Mouse (Mus musculus) myocyte (in vitro differentiated cells): ENCODE measurements around the gene AC140267.1. TPM values are rescaled to one million over a fixed set of nuclear protein-coding genes. Genes with fewer than 3 reads are reported as not detected.

Experiments used
- H3K27me3 ChIP-seq: one replicate; pipeline ENCODE4 v1.6.1; 2011; ENCODE audit not compliant: control insufficient read depth, insufficient read depth, insufficient read length
- H3K36me3 ChIP-seq: one replicate; pipeline ENCODE4 v1.6.1; 2011; ENCODE audit not compliant: control insufficient read depth, insufficient read depth
- H3K4me2 ChIP-seq: one replicate; pipeline ENCODE4 v1.6.1; 2011; ENCODE audit warnings: low read depth, control low read depth
- H3K4me3 ChIP-seq: one replicate; pipeline ENCODE4 v1.5.1; 2011; ENCODE audit warnings: mild to moderate bottlenecking, control low read depth, moderate library complexity
- H3K79me2 ChIP-seq: one replicate; pipeline ENCODE4 v1.6.1; 2011; ENCODE audit not compliant: control insufficient read depth, insufficient read depth
- H3ac ChIP-seq: one replicate; pipeline ENCODE4 v1.6.1; 2011; ENCODE audit not compliant: control insufficient read depth, insufficient read length
- CEBPB ChIP-seq: IDR thresholded peaks from 2 replicates; pipeline ENCODE4 v1.6.1; 2011; ENCODE audit warnings: mild to moderate bottlenecking, moderate library complexity; ENCODE audit not compliant: poor library complexity, insufficient read depth, severe bottlenecking
- E2F4 ChIP-seq: IDR thresholded peaks from one replicate; pipeline ENCODE4 v1.6.1; 2011; ENCODE audit warnings: mild to moderate bottlenecking, control low read depth, moderate library complexity; ENCODE audit not compliant: insufficient read depth
- MAX ChIP-seq: IDR thresholded peaks from one replicate; pipeline ENCODE4 v1.6.1; 2011; ENCODE audit warnings: low read depth, mild to moderate bottlenecking, control low read depth
- MYOD1 ChIP-seq, 3 experiments: IDR thresholded peaks; one replicate each; pipeline ENCODE4 v1.6.1; 2011; ENCODE audit warnings: control low read depth in 2 of 3, low read depth in 2 of 3, mild to moderate bottlenecking in 2 of 3, moderate library complexity in 1 of 3; ENCODE audit not compliant: insufficient read length in 2 of 3, control insufficient read depth in 1 of 3
- MYOG ChIP-seq, 3 experiments: IDR thresholded peaks; one replicate each; pipeline ENCODE4 v1.6.1; 2011; ENCODE audit warnings: control low read depth in 2 of 3, low read depth in 2 of 3, mild to moderate bottlenecking in 2 of 3; ENCODE audit not compliant: insufficient read length in 2 of 3, control insufficient read depth in 1 of 3, insufficient read depth in 1 of 3
- POLR2A ChIP-seq: IDR thresholded peaks from one replicate; pipeline ENCODE4 v1.6.1; 2011; ENCODE audit warnings: low read depth, mild to moderate bottlenecking, control low read depth, moderate library complexity; ENCODE audit not compliant: insufficient read length
- POLR2AphosphoS2 ChIP-seq: IDR thresholded peaks from one replicate; pipeline ENCODE4 v1.6.1; 2011; ENCODE audit warnings: low read depth, control low read depth; ENCODE audit not compliant: insufficient read length
- REST ChIP-seq: IDR thresholded peaks from one replicate; pipeline ENCODE4 v1.6.1; 2011; ENCODE audit warnings: mild to moderate bottlenecking, control low read depth, moderate library complexity; ENCODE audit not compliant: insufficient read depth, insufficient read length
- SRF ChIP-seq: IDR thresholded peaks from one replicate; pipeline ENCODE4 v1.6.1; 2011; ENCODE audit warnings: low read depth; ENCODE audit not compliant: control insufficient read depth, insufficient read length
- TCF12 ChIP-seq: IDR thresholded peaks from one replicate; pipeline ENCODE4 v1.6.1; 2011; ENCODE audit warnings: mild to moderate bottlenecking, control low read depth; ENCODE audit not compliant: poor library complexity, insufficient read depth, severe bottlenecking
- TCF3 ChIP-seq: IDR thresholded peaks from one replicate; pipeline ENCODE4 v1.6.1; 2011; ENCODE audit warnings: low read depth, control low read depth; ENCODE audit not compliant: insufficient read length
- USF1 ChIP-seq: IDR thresholded peaks from one replicate; pipeline ENCODE4 v1.6.1; 2011; ENCODE audit warnings: low read depth, mild to moderate bottlenecking, control low read depth, moderate library complexity
- polyA plus RNA-seq: library from polyadenylated mRNA; unstranded; fragments of >200 nt; fragmentation: generic; extraction: Trizol; gene quantifications from one replicate; pipeline ENCODE4 v1.2.1, GENCODE M21; 2012; ENCODE audit warnings: missing spikeins

The AC140267.1 gene
- polyA plus RNA-seq, 1 experiment, result not detected

DNA sequence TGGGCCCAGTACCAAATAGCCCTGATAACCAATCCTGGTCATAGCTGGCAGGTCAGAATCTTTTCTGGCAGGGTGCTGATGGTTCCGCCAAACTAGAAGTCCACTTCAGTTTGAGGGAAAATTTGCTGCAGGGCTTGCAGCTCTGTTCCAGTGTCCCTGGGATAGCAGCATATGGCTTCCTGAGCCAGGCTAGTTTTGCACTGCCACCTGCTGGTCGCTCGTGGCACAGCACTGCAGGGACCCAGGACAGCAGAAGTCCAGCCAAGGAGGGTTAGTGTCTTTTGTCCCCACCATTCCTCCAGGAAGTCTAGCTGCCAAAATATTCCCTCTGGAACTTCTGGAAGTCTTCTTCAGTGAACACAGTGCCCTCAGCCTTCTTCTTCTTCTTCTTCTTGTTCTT lies 25.0 kb downstream of the AC140267.1 start:
- Histone ChIP-seq H3K4me2 (no peak overlapping the region), H3K79me2 (peaks cover 41% of the 10 kb centered on the region), H3K36me3 (peaks cover 32% of the 10 kb centered on the region), H3K4me3 (no peak overlapping the region), H3ac (no peak overlapping the region), H3K27me3 (no peaks in the 10 kb centered on the region)
- TF ChIP-seq POLR2AphosphoS2 (peak; percentile 93), MYOG (IDR thresholded peaks at IDR 0.05; ENCODE audit: control insufficient read depth in 1 of 3, insufficient read depth in 1 of 3, insufficient read length in 2 of 3, low read depth in 2 of 3) (peak in 1 of 3 experiments; percentile 48), TCF3 (no peak), MAX (no peak), CEBPB (no peak), TCF12 (no peak), MYOD1 (IDR thresholded peaks at IDR 0.05; ENCODE audit: control insufficient read depth in 1 of 3, insufficient read length in 2 of 3, low read depth in 2 of 3) (peak in 1 of 3 experiments; percentile 28), SRF (no peak), POLR2A (peak; percentile 37), E2F4 (no peak), USF1 (no peak), REST (no peak)

DNA sequence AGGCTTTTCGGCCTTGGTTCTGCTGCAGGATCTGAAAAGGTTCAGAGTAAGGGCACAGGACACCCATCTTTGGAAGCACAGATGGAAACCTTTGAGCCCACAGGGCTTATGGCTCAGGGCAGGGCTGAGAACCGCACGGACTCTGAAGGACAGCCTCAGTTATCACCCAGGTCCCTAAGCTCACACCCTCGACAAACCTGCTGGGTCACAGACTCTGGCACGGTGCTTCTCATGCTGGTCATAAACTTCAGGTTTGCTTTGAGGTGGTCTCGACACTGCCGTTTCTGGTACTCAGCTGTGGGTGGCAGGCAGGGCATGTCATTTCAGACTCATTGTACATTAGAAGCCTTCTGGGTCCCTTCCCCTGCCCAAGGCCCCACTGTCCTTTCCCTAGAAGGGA lies 25.5 kb downstream of the AC140267.1 start:
- no peak overlapping the region for H3ac ChIP-seq
- H3K4me2 ChIP-seq, result no peak overlapping the region
- no peaks in the 10 kb centered on the region for H3K27me3 ChIP-seq
- H3K4me3 ChIP-seq, result no peak overlapping the region
- TF ChIP-seq TCF12 (no peak), POLR2AphosphoS2 (peak; percentile 48)
- H3K36me3 ChIP-seq, result peaks cover 30% of the 10 kb centered on the region
- H3K79me2 ChIP-seq, result peaks cover 38% of the 10 kb centered on the region

DNA sequence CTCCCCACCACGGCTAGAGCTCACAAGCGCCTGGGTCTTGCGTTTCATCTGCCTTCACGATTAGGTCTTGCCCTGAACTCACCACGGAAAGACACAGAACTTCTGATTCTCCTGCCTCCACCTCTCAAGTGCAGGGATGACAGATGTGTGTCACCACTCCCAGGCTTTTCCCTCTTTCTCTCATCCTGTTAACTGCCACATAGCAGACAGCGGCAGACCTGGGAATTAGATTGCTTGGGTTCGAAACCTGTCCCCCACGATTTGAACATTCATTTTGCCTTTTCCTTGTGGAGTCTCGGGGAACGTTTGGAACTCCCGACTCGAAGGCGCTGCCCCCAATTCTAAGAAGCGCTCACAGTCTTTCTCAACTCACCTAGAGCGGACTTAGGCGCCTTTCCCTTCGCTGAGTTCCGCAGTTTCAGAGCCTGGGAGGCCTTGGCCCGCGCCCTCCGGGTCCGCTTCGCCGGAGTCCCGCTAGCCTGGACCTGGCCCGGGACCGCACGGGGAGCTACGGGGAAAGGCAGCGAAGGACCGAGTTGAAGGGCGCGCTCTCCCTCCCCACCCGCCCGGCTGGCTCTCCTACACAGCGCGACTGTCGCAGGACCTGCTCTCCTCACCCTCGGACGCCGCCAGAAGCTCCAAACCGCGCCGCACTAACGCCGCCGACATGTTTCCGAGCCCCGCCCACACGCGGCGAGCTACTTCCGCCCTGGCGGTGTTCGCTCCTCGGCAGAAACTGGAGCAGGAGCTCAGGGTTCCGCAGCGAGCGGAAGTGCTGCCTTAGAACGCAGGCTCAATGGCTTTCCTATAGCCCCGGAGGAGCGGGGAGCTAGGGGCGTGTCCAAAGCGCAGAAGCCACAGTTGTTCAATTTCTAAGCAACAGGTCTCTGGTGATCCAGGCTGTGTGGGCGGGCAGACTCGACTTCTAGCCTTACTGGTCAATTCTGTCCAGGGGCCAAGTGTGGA lies 28.3 kb downstream of the AC140267.1 start, which contains the start of gene Rps19bp1:
Rps19bp1 (minus strand) TSS at position 706 of the 966 bp plus-strand sequence.
- TF ChIP-seq REST (no peak), POLR2A (peak; percentile 94), POLR2AphosphoS2 (peak; percentile 95), MYOD1 (IDR thresholded peaks at IDR 0.05; ENCODE audit: control insufficient read depth in 1 of 3, insufficient read length in 2 of 3, low read depth in 2 of 3) (peak in 2 of 3 experiments; percentile 8 to 18), E2F4 (peak; percentile 10), MYOG (IDR thresholded peaks at IDR 0.05; ENCODE audit: control insufficient read depth in 1 of 3, insufficient read depth in 1 of 3, insufficient read length in 2 of 3, low read depth in 2 of 3) (peak in 2 of 3 experiments; percentile 58 to 69), CEBPB (no peak), SRF (peak; percentile 85), USF1 (peak; percentile 5)
- Histone ChIP-seq H3K4me2 (peak within 1 kb of the TSS; percentile 92), H3ac (peak within 1 kb of the TSS; percentile 82), H3K4me3 (peak within 1 kb of the TSS; percentile 70), H3K27me3 (peaks cover 5% of the 10 kb centered on the region), H3K79me2 (peaks cover 25% of the 10 kb centered on the region), H3K36me3 (peaks cover 15% of the 10 kb centered on the region)

DNA sequence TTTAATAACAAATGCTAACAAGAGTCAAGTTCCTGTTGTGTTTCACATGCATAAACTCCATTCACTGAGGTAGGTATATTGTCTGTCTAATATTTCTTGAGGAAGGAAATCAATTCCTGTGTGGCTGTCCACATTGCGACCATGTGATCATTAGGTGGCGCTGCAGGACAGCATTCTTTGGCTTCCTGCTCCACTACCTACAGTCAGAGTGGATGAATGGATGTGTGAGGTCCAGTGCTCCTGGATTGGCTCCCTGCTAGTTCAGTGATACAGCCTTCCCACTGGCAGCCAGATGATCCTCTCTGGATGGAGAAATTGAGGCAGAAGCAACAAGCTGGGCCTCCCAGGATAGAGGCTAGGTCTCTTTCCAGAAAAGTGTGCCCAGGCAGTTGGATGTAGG lies 30.6 kb downstream of the AC140267.1 start:
- no peak overlapping the region for H3ac ChIP-seq
- TF ChIP-seq CEBPB (no peak), SRF (no peak), POLR2AphosphoS2 (no peak), USF1 (no peak), POLR2A (no peak)
- no peaks in the 10 kb centered on the region for H3K36me3 ChIP-seq
- no peak overlapping the region for H3K4me2 ChIP-seq
- peaks cover 5% of the 10 kb centered on the region for H3K27me3 ChIP-seq
- peaks cover 25% of the 10 kb centered on the region for H3K79me2 ChIP-seq
- no peak overlapping the region for H3K4me3 ChIP-seq

DNA sequence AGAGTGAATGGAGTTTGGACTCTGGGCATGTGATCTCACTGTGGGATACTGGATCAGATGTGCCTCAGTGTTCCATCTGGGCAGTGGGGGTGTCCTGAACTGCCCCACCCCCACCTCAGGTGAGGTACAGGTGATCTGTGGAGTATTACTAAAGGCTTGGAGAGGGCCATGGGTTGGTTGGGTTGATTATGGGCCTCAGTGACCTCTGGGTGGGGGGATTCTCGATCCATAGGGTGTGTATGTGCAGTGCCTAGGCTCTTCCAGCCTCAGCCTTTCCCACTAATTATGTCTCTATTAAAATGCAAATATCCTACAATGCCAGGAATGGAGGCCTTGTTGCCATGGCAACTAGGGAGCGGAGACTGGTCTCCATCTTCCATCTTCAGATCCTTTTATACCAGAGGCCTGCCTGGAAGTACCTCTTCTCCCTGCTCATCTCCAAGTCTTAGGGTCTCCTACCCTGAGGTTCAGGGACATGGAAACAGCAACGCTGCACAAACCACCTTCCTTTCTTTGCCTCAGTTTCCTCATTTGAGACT lies 36.3 kb downstream of the AC140267.1 start:
- no peak for TF ChIP-seq REST
- Histone ChIP-seq H3K4me3 (no peak overlapping the region), H3K4me2 (no peak overlapping the region), H3K79me2 (no peaks in the 10 kb centered on the region), H3K36me3 (no peaks in the 10 kb centered on the region), H3K27me3 (peaks cover 5% of the 10 kb centered on the region), H3ac (no peak overlapping the region)
